Mouse (Mus musculus) thymus, adult 2 months (tissue): ENCODE measurements around the gene Dlg3.

ENCODE experiments used
- CTCF ChIP-seq: fragments of 200-500 bp; IDR thresholded peaks from 2 replicates; pipeline ENCODE4 v1.5.1; 2012; ENCODE audit warnings: mild to moderate bottlenecking, control low read depth, low read length, moderate library complexity, borderline replicate concordance; ENCODE audit not compliant: control insufficient read depth, poor library complexity, insufficient read depth; ENCODE audit errors: extremely low read depth
- POLR2A ChIP-seq: fragments of 200-500 bp; IDR thresholded peaks from 2 replicates; pipeline ENCODE4 v1.6.1; 2012; ENCODE audit warnings: mild to moderate bottlenecking, low read length, control low read depth, moderate library complexity; ENCODE audit not compliant: control insufficient read depth, poor library complexity, insufficient read depth; ENCODE audit errors: extremely low read depth

DNA sequence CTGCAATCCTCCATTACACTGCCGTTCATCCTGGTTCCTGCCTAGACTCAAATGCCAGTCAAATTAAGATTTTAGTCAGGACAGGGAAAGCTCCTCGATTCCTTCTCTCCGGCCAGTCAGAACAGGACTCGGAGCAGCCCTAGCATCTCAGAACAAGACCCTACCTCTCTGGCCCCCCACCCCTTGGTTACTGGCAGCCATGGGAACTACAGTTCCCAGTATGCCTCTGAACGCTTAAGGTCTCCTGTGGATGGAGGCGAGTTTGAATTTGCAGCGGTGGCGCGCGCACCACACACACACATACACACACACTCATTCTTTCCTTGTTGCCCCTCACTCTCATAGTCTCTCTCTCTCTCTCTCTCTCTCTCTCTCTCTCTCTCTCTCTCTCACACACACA, 28.1 kb upstream of the Dlg3 start:
- TF ChIP-seq POLR2A (no peak), CTCF (no peak)
